Mouse (Mus musculus): ENCODE results near the gene Pafah1b3. TPM values are rescaled to one million over a fixed set of nuclear protein-coding genes. Genes with fewer than 3 reads are reported as not detected.
A peak's percentile ranks its signal among the peaks of the same experiment; 100 is the strongest.

The Pafah1b3 gene
- polyA plus RNA-seq, 1 experiment: 46.2 TPM

DNA sequence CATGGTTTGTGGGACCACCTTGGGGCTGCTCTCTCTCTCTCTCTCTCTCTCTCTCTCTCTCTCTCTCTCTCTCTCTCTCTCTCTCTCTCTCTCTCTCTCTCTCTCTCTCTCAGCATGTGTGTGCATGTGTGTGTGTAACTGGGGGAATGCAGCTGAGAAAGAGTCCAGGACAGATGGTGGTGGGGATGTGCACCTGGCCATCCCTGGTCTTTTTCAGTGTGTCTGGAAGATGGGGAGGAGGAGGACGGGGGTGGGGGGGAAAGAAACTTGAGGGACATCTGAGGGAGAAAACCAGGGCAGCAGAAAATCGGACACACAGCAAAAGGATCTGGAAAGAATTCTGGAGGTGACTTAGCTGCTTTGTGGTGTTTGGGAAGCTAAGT, 8.8 kb upstream of the Pafah1b3 start:
- no peak for TF ChIP-seq POLR2A (IDR thresholded peaks at IDR 0.05; ENCODE audit: low read depth, low read length)
- TF ChIP-seq CTCF (IDR thresholded peaks at IDR 0.05; ENCODE audit: borderline replicate concordance, insufficient read depth, low read length): no peak
- Histone ChIP-seq H3K4me1 (ENCODE audit: control insufficient read depth, insufficient read depth, low read length) (no peaks in the 10 kb centered on the region; the same call in 1 of the 2 replicates), H3K27ac (ENCODE audit: insufficient read depth, low read length) (no peak overlapping the region), H3K4me3 (ENCODE audit: insufficient read depth, low read length) (no peak overlapping the region)

DNA sequence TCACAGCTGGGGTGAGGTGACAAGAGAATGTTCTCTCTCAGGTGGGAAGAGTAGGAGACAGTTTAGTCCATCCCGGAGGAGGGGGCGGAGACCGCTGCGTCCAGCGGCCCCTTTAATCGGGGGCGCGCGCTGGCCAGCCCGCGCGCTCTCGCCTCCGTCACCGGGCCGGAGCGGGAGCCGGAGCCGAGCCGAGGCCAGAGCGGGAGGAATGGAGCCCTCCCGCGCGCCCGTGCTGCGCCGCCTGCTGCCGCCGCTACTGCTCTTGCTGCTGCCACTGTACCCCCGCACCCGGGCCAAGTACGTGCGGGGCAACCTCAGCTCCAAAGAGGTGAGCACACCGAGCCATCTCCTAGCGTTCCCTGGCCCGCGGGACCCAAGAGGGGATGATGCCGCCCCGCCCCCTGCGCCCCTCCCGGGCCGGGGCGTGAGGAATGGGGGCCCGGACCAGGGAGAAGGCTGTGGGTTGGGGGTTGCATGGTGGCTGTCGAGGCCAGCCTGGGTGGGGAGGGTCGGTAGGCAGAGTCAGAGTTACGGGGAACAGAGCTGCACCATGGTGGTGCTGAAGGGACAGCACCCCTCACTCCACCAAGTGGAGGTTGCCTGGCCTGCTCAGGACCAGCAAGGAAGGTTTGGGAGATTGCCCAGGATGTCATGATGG, 8.3 kb upstream of the Pafah1b3 start, which contains the start of gene Tmem145:
Tmem145 (plus strand) TSS at position 151 of the 658 bp plus-strand sequence.
- no peak for TF ChIP-seq POLR2A (IDR thresholded peaks at IDR 0.05; ENCODE audit: low read depth, low read length)
- TF ChIP-seq CTCF (IDR thresholded peaks at IDR 0.05; ENCODE audit: borderline replicate concordance, insufficient read depth, low read length): no peak
- no peak within 1 kb of the TSS for H3K27ac ChIP-seq (ENCODE audit: insufficient read depth, low read length)
- H3K4me1 ChIP-seq (ENCODE audit: control insufficient read depth, insufficient read depth, low read length): no peaks in the 10 kb centered on the region; the same call in 1 of the 2 replicates
- H3K4me3 ChIP-seq (ENCODE audit: insufficient read depth, low read length): peak within 1 kb of the TSS; percentile 25

DNA sequence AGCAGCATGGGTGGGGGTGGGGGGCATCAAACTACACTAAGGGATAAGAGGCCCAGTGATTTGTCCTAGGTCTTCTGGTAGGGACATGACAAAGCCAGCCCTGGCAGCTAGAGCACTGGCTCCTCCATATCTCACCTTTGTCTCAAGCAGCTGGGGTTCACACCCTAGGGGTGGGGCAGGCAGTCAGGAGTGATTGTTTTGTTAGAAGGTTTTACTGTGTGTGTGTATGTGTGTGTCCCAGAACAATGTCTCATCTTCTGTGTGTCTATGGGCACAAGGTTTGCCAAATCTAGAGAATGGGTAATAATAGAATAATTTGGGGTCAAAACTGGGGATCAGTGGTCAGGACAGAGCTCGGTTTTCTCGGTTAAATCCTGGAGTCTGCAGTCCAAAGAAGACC, 7.7 kb upstream of the Pafah1b3 start:
- Histone ChIP-seq H3K4me1 (ENCODE audit: control insufficient read depth, insufficient read depth, low read length) (no peaks in the 10 kb centered on the region; the same call in 1 of the 2 replicates), H3K27ac (ENCODE audit: insufficient read depth, low read length) (no peak overlapping the region), H3K4me3 (ENCODE audit: insufficient read depth, low read length) (peak overlapping the region; percentile 25; the same call in 1 of the 2 replicates)
- no peak for TF ChIP-seq POLR2A (IDR thresholded peaks at IDR 0.05; ENCODE audit: low read depth, low read length)
- no peak for TF ChIP-seq CTCF (IDR thresholded peaks at IDR 0.05; ENCODE audit: borderline replicate concordance, insufficient read depth, low read length)

DNA sequence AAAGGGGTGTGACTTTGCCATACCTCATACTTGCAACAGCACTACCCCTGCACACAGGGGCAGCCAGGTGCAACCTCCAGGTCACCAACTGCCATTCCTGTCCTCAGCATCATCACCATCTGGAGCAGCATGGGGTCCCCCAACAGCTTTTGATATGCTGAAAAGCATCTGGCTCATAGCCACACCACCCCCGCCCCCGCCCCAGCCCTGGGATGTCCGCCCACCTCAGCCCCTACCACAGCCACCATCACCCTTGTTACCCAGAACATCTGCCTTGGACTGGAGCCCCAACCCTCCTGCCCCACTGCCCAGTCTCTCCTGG, 5.9 kb upstream of the Pafah1b3 start:
- no peak for TF ChIP-seq CTCF (IDR thresholded peaks at IDR 0.05; ENCODE audit: borderline replicate concordance, insufficient read depth, low read length)
- TF ChIP-seq POLR2A (IDR thresholded peaks at IDR 0.05; ENCODE audit: low read depth, low read length): no peak

DNA sequence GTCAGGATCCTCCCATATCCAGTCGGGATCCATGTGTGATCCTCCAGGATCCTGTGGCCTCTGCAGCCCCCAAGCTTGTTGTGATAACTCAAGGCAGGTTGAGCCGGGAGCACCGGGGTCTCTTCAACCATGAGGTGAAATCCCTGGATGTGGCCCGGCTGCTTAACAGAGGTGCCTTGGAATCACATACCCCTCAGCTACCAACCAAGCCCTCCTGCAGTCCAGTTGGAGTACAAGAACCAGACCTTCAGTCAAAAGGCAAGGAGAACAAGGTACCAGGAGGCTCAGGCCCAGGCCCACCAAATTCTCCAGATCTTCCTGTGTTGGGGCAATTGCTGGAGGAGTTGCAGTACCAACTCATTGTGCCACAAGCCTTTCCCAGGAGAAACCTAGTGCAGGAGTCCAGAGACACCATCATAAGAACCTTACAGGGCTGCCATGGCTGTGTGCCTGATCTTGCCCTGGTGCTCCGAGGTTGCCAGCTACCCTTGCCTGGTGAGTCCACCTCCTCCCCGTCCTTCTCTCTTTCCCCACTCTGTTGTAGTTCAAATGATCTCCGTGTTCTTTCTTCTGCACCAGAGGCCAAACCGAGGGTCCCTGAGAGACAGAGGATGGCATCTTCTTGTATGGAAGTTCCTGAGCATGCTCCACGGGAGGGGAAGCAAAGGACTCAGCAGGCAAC, 5.4 kb upstream of the Pafah1b3 start:
- TF ChIP-seq POLR2A (IDR thresholded peaks at IDR 0.05; ENCODE audit: low read depth, low read length) (no peak), CTCF (IDR thresholded peaks at IDR 0.05; ENCODE audit: borderline replicate concordance, insufficient read depth, low read length) (no peak)
- H3K4me3 ChIP-seq (ENCODE audit: insufficient read depth, low read length): no peak overlapping the region
- H3K27ac ChIP-seq (ENCODE audit: insufficient read depth, low read length): no peak overlapping the region
- H3K4me1 ChIP-seq (ENCODE audit: control insufficient read depth, insufficient read depth, low read length): no peaks in the 10 kb centered on the region; the same call in 1 of the 2 replicates

More for the DNA sequence above, 5.9 kb upstream of the Pafah1b3 start:
- H3K27ac ChIP-seq (ENCODE audit: insufficient read depth, low read length): no peak overlapping the region
- no peaks in the 10 kb centered on the region; the same call in 1 of the 2 replicates for H3K4me1 ChIP-seq (ENCODE audit: control insufficient read depth, insufficient read depth, low read length)
- H3K4me3 ChIP-seq (ENCODE audit: insufficient read depth, low read length): no peak overlapping the region

DNA sequence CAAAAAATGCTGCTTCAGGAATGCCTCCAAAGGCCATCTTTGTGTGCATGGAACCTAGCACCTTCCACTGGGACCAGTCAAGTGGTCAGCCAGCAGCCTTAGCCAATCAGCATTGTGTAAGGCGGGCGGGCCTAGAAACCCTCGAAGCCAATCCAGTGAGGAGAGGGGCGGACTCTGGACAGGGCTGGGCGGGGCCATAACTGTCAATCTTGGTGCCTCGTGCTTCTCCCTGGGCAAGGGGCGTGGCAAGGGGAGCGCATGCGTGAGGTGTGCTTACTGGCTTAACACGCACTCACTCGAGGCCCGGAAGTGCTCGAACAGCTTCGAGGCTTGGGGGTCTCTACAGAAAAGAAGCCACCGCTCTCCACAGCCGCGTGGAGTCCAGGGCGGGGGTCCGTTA, 3.3 kb upstream of the Pafah1b3 start, which contains the start of gene Prr19:
Prr19 (plus strand) TSS at position 349 of the 400 bp plus-strand sequence.
- no peak within 1 kb of the TSS for H3K27ac ChIP-seq (ENCODE audit: insufficient read depth, low read length)
- no peaks in the 10 kb centered on the region; the same call in 1 of the 2 replicates for H3K4me1 ChIP-seq (ENCODE audit: control insufficient read depth, insufficient read depth, low read length)
- no peak within 1 kb of the TSS for H3K4me3 ChIP-seq (ENCODE audit: insufficient read depth, low read length)
- TF ChIP-seq POLR2A (IDR thresholded peaks at IDR 0.05; ENCODE audit: low read depth, low read length) (no peak), CTCF (IDR thresholded peaks at IDR 0.05; ENCODE audit: borderline replicate concordance, insufficient read depth, low read length) (no peak)

DNA sequence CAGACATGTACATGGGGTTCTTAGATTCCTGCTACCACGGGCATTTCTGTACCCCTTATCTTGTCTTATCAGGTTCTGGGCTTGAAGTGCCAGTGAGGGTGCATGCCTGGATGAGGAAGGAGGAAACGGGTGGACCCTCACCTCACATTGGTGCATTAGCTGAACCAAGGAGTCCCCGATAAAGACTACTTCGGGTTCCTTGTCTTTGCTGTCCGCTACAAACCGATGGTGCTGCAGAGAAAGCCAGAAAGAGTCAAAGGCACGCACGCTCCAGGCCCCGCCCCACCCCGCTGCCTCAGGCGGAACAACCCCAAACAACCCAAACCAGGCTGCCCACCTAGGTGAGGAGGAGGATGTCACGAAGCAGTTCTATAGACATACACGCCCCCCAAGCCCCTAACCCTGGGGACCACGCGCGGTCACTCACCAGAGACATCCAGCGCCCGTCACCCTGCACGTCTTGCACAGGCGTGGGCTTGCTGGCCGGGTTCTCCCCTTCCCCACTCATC, 787 bp downstream of the Pafah1b3 start:
- H3K4me3 ChIP-seq (ENCODE audit: insufficient read depth, low read length): peak overlapping the region; percentile 67
- TF ChIP-seq POLR2A (IDR thresholded peaks at IDR 0.05; ENCODE audit: low read depth, low read length) (no peak), CTCF (IDR thresholded peaks at IDR 0.05; ENCODE audit: borderline replicate concordance, insufficient read depth, low read length) (no peak)
- H3K27ac ChIP-seq (ENCODE audit: insufficient read depth, low read length): no peak overlapping the region
- H3K4me1 ChIP-seq (ENCODE audit: control insufficient read depth, insufficient read depth, low read length): no peaks in the 10 kb centered on the region

DNA sequence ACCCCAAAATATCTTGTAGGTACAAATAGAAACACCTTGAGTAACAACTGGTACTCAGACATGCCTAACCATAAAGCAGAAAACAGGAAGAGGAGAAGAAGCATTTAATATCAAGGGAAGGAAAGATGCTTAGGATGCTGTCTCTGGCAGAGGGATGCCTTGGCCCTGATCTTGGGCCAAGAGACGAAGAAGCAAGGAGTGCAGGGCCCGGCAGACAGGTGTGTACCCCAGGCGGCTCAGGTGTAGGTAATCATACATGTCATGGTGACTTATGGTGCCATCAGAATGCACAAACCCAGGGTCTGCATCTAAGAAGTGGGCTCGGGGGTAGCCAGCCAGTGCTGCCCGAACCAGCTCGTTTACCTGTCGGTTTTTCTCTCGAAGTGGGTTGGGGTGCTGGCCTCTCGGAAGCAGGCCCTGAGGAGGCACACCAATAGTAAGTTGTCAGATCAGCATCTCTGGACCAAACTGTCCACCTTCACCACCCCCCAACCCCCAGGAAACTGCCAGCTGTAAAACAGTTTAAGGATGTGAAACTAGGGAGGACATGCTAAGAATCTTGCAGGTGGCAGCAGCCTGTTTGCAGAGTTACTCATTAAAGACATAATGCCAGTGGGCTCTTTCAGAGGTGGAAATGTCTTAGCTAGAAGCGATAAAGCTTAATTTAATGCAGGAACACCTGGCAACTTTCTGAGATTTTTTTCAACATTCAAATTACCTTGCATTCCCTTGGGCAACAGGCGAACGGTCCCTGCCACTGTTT, 2.6 kb downstream of the Pafah1b3 start:
- H3K27ac ChIP-seq (ENCODE audit: insufficient read depth, low read length): no peak overlapping the region
- TF ChIP-seq POLR2A (IDR thresholded peaks at IDR 0.05; ENCODE audit: low read depth, low read length) (no peak), CTCF (IDR thresholded peaks at IDR 0.05; ENCODE audit: borderline replicate concordance, insufficient read depth, low read length) (no peak)
- no peaks in the 10 kb centered on the region for H3K4me1 ChIP-seq (ENCODE audit: control insufficient read depth, insufficient read depth, low read length)
- no peak overlapping the region for H3K4me3 ChIP-seq (ENCODE audit: insufficient read depth, low read length)

DNA sequence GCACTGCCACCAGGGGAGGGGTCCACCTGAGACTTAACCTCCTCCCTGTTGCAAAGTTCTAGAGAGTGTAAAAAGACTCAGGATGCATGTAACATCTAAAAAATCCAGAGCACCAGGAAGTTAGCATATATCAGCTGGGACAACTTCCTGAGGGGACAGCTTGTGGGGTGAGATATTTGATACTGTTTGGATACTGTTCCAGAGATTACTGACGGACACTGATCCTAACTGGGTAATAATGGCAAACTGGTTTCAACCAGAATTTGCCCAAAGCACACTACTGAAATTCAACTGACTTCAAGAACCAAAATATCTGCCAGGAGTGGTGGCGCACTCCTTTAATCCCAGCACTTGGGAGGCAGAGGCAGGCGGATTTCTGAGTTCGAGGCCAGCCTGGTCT, 3.3 kb downstream of the Pafah1b3 start:
- Histone ChIP-seq H3K4me3 (ENCODE audit: insufficient read depth, low read length) (no peak overlapping the region), H3K4me1 (ENCODE audit: control insufficient read depth, insufficient read depth, low read length) (no peaks in the 10 kb centered on the region), H3K27ac (ENCODE audit: insufficient read depth, low read length) (no peak overlapping the region)
- TF ChIP-seq CTCF (IDR thresholded peaks at IDR 0.05; ENCODE audit: borderline replicate concordance, insufficient read depth, low read length) (no peak), POLR2A (IDR thresholded peaks at IDR 0.05; ENCODE audit: low read depth, low read length) (no peak)

Measured in embryonic fibroblast, embryonic 13.5 days (primary cell).